Mouse (Mus musculus): ENCODE data around the gene Sept7. TPM values are rescaled to one million over a fixed set of nuclear protein-coding genes. Genes with fewer than 3 reads are reported as not detected.

Sept7 gene
- total RNA-seq (2023; ENCODE audit: inconsistent age), result 118 to 128 TPM (median 120 TPM) in 4 replicates

GRCm38 (mm10) chr9:25252283-25252726 lies at the start of gene Sept7:
TSS of gene Sept7 (plus strand) at chr9:25252439.

Other genes starting within 250 kb of the Sept7 start
- gene Gm10181, start 163.0 kb upstream of the Sept7 start, total RNA-seq (2023; ENCODE audit: inconsistent age), result not detected in 4 replicates
- 66.1 to 70.2 TPM (median 69.0 TPM) in 4 replicates for gene Herpud2, start 100.6 kb upstream of the Sept7 start, total RNA-seq (2023; ENCODE audit: inconsistent age)
- 0.24 to 0.78 TPM (median 0.64 TPM) in 4 replicates for gene Eepd1, start 229.1 kb downstream of the Sept7 start, total RNA-seq (2023; ENCODE audit: inconsistent age)

Data from B cell, adult (primary cell).